In genomic region chr5:53716462-53716861, GRCm38 (mm10) we compare ENCODE assay signal across 17 mouse cellular contexts. TPM values are rescaled to one million over a fixed set of nuclear protein-coding genes. Genes with fewer than 3 reads are reported as not detected.
"Had no signal": no experiment of that assay in that cellular context is flagged by ENCODE, and none has a peak within 500 bp of the region (broad histone marks: within the 10 kb centered on the region; RNA-seq: fewer than 3 reads in every experiment).

No protein-coding gene starts in this region.

- H3K4me2 ChIP-seq: hindbrain, embryonic 14.5 days; limb, embryonic 15.5 days; midbrain, embryonic 11.5 days; midbrain, embryonic 15.5 days; neural tube, embryonic 13.5 days; stomach, embryonic 15.5 days had no signal

- H3K4me1 ChIP-seq: limb, embryonic 15.5 days; megakaryocyte, embryonic 14.5 days; midbrain, embryonic 15.5 days; neural tube, embryonic 13.5 days; stomach, embryonic 15.5 days had no signal

- ATAC-seq: midbrain, embryonic 15.5 days had no signal

- H3K4me3 ChIP-seq: limb, embryonic 15.5 days; megakaryocyte, embryonic 14.5 days; midbrain, embryonic 15.5 days; neural tube, embryonic 13.5 days; stomach, embryonic 15.5 days had no signal

- H3K36me3 ChIP-seq: limb, embryonic 15.5 days; midbrain, embryonic 15.5 days; neural tube, embryonic 13.5 days; stomach, embryonic 15.5 days had no signal

- H3K9me3 ChIP-seq: limb, embryonic 15.5 days; megakaryocyte, embryonic 14.5 days; midbrain, embryonic 15.5 days; neural tube, embryonic 13.5 days; stomach, embryonic 15.5 days had no signal

- DNase-seq: kidney, adult 11 months; kidney, adult 9 months; kidney, postnatal 36 days; right cerebral cortex, postnatal 14 days; thymus, postnatal 4 days had no signal

- H3K9ac ChIP-seq: hindbrain, embryonic 14.5 days; limb, embryonic 15.5 days; liver, embryonic 14.5 days; midbrain, embryonic 15.5 days; neural tube, embryonic 13.5 days; stomach, embryonic 15.5 days had no signal

- H3K27me3 ChIP-seq: limb, embryonic 15.5 days; megakaryocyte, embryonic 14.5 days; midbrain, embryonic 15.5 days; neural tube, embryonic 13.5 days; stomach, embryonic 15.5 days had no signal

- H3K27ac ChIP-seq: hindbrain, embryonic 14.5 days; kidney, postnatal 0 days; limb, embryonic 15.5 days; liver, embryonic 14.5 days; macrophage; midbrain, embryonic 15.5 days; neural tube, embryonic 13.5 days; stomach, embryonic 15.5 days had no signal

RNA-seq across cellular contexts. Expression of gene Cckar, which starts 9.0 kb away (rescaled TPM):
- total RNA-seq: layer of hippocampus, adult 18-20 months; layer of hippocampus, postnatal 25 days had no signal
- polyA plus RNA-seq: macrophage had no signal
